Mouse (Mus musculus): ENCODE data around the gene Olfr266. TPM values are rescaled to one million over a fixed set of nuclear protein-coding genes. Genes with fewer than 3 reads are reported as not detected.

Olfr266 gene
- polyA plus RNA-seq (2014; fragmentation: Illumina TruSeq; extraction: RNeasy Lipid Tissue Mini Kit (QIAGEN cat#74804); ENCODE audit: low read depth, low replicate concordance), result not detected

DNA sequence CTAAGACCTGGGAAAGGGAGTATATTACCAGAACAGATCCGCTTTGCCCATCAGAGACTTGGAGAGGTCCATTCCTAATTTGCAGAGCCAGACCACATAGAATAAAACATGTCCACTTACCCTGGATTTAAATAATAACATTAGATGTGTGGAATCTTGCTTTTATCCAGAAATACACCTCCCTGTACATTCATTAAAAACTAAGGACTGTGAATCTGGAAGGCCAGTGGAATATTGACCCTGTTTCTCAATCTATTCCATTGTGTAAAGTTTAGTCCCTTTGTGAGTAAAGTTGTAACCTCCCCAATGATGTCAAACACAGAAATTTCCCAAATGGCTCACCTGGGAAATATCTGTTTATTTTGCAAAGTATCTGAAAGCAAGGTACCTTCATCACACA is at the start of gene Olfr266:
TSS of gene Olfr266 (minus strand) at position 101 of the 400 bp plus-strand sequence.

DNA sequence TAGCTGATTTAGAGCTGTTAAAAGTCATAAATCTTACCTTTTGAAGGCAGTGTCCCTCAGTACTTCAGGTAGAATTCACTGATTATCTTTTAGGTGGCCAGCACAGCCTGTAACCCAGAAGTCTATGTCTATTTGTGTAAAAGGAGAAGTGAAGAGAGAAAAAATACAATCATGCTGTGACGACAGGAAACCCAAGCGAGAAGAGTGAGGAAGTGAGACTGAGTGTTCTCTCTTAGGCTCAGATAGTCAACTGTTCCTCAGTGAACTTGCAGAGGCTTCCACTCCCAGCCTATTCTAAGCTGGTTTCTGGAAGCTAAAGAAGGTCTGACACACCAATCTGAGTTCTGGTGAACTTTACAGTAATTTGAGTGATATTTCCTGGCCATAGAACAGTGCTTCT is 36.2 kb downstream of the Olfr266 start, which contains the start of gene Cd53:
TSS of gene Cd53 (minus strand) at position 220 of the 400 bp plus-strand sequence.

Other genes starting within 250 kb of the Olfr266 start
- gene Lrif1, start 141.3 kb downstream of the Olfr266 start, polyA plus RNA-seq (2014; fragmentation: Illumina TruSeq; extraction: RNeasy Lipid Tissue Mini Kit (QIAGEN cat#74804); ENCODE audit: low read depth, low replicate concordance), result 92.0 TPM
- gene Cd53, start 36.1 kb downstream of the Olfr266 start, polyA plus RNA-seq (2014; fragmentation: Illumina TruSeq; extraction: RNeasy Lipid Tissue Mini Kit (QIAGEN cat#74804); ENCODE audit: low read depth, low replicate concordance), result 43.3 TPM
- gene Kcna3, start 209.9 kb upstream of the Olfr266 start, polyA plus RNA-seq (2014; fragmentation: Illumina TruSeq; extraction: RNeasy Lipid Tissue Mini Kit (QIAGEN cat#74804); ENCODE audit: low read depth, low replicate concordance), result not detected

Measured in adrenal gland, adult 10 weeks (tissue).